Comparison of ENCODE assay signal across 12 mouse cellular contexts in the genomic region with DNA sequence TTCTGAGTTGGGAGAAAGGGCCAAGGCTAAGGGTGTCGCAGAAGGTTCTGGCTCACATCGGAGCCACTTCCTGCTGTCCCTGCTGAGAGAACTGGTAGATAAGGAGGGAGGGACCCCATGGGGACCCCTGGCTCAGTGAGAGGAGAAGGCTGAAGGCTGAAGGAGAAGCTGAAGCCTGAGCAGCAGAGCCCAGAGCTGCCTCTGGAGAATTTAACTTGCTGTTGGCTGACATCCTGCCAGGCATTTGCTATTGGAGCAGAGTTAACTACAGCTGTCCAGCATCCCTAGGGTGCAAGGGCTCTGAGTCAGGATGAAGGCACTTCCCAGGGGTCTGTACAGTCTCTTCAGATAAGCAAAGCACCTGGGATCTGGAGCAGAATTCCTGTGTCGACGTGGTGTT.
DNase-seq lines count a peak whose midpoint lies in the region; ATAC-seq and TF ChIP-seq lines count a peak whose summit lies in the region.
"Had no signal": no experiment of that assay in that cellular context is flagged by ENCODE, and none has a peak within 500 bp of the region (broad histone marks: within the 10 kb centered on the region; RNA-seq: fewer than 3 reads in every experiment).

No protein-coding gene starts in this region.

- H3K27ac ChIP-seq in kidney, adult 2 months (ENCODE audit: insufficient read depth, low read depth, low read length), result peak overlapping the region; percentile 27; the same call in 1 of the 2 replicates
- H3K27ac ChIP-seq in kidney, embryonic 14.5 days (ENCODE audit: low read depth, low read length), result no peak overlapping the region
- peak overlapping the region; percentile 54; the same call in 1 of the 2 replicates for H3K27ac ChIP-seq in limb, embryonic 15.5 days
- H3K27ac ChIP-seq: hindbrain, embryonic 14.5 days; midbrain, embryonic 12.5 days had no signal

- H3K4me1 ChIP-seq in kidney, adult 2 months (ENCODE audit: control insufficient read depth, insufficient read depth, low read length), result no peaks in the 10 kb centered on the region
- H3K4me1 ChIP-seq in kidney, embryonic 14.5 days (ENCODE audit: control insufficient read depth, insufficient read depth, low read length), result no peaks in the 10 kb centered on the region
- H3K4me1 ChIP-seq in limb, embryonic 15.5 days, result peaks cover 13% of the 10 kb centered on the region
- H3K4me1 ChIP-seq: midbrain, embryonic 12.5 days had no signal

- H3K4me3 ChIP-seq in kidney, adult 2 months (ENCODE audit: insufficient read depth, low read depth, low read length), result no peak overlapping the region
- no peak overlapping the region for H3K4me3 ChIP-seq in kidney, embryonic 14.5 days (ENCODE audit: low read length)
- no peak overlapping the region for H3K4me3 ChIP-seq in limb, embryonic 15.5 days
- H3K4me3 ChIP-seq: midbrain, embryonic 12.5 days had no signal

- ATAC-seq in kidney, embryonic 14.5 days (ENCODE audit: low FRiP score, low TSS enrichment), result no peak
- no peak for ATAC-seq in limb, embryonic 15.5 days (ENCODE audit: insufficient number of reproducible peaks, low FRiP score, low TSS enrichment, low read depth)

- H3K4me2 ChIP-seq in kidney, embryonic 14.5 days (replicated peaks; ENCODE audit: low read depth, low read length), result no peak overlapping the region
- H3K4me2 ChIP-seq in limb, embryonic 15.5 days, result no peak overlapping the region
- H3K4me2 ChIP-seq: hindbrain, embryonic 14.5 days; midbrain, embryonic 12.5 days had no signal

- H3K36me3 ChIP-seq in kidney, adult 2 months (ENCODE audit: control insufficient read depth, insufficient read depth, low read length), result no peaks in the 10 kb centered on the region
- no peaks in the 10 kb centered on the region for H3K36me3 ChIP-seq in kidney, embryonic 14.5 days (ENCODE audit: control insufficient read depth, insufficient read depth, low read length)
- no peaks in the 10 kb centered on the region for H3K36me3 ChIP-seq in limb, embryonic 15.5 days
- H3K36me3 ChIP-seq: midbrain, embryonic 12.5 days had no signal

- intact Hi-C loops in gastrocnemius, postnatal 14 days (cut with DNase I; ENCODE audit: low total_unique reads), result no loop called here
- intact Hi-C loops in heart, postnatal 14 days (cut with DNase I), result no loop called here

- no peaks in the 10 kb centered on the region for H3K27me3 ChIP-seq in kidney, adult 2 months (replicated peaks; ENCODE audit: control insufficient read depth, insufficient read depth, low read length)
- H3K27me3 ChIP-seq in kidney, embryonic 14.5 days (ENCODE audit: control insufficient read depth, insufficient read depth, low read length), result no peaks in the 10 kb centered on the region
- no peaks in the 10 kb centered on the region for H3K27me3 ChIP-seq in limb, embryonic 15.5 days
- H3K27me3 ChIP-seq: midbrain, embryonic 12.5 days had no signal

- no peak for TF ChIP-seq CTCF in kidney, adult 2 months (conservative IDR thresholded peaks at IDR 0.05; ENCODE audit: insufficient read depth, insufficient read length, low read depth, low read length)

- WGBS in kidney, adult 2 months, result 76% methylated on average over 4 of the region's 4 CpGs
- WGBS in kidney, embryonic 14.5 days, result 65% methylated on average over 4 of the region's 4 CpGs
- 77% methylated on average over 4 of the region's 4 CpGs for WGBS in limb, embryonic 15.5 days

- H3K9ac ChIP-seq in kidney, embryonic 14.5 days (ENCODE audit: low read depth, low read length), result no peak overlapping the region
- no peak overlapping the region for H3K9ac ChIP-seq in limb, embryonic 15.5 days
- H3K9ac ChIP-seq: hindbrain, embryonic 14.5 days; midbrain, embryonic 12.5 days had no signal

- DNase-seq in kidney, adult 2 months, result peak; percentile 32
- DNase-seq in gastrocnemius, postnatal 14 days, result peak; percentile 68
- peak; percentile 65 to 77 for DNase-seq in heart, postnatal 14 days
- no peak for DNase-seq in thymus, postnatal 36 days
- no peak for DNase-seq in left cerebral cortex, adult 8-10 months (ENCODE audit: low spot score in 2 of 2)
- no peak for DNase-seq in frontal cortex, adult 2 months (ENCODE audit: extremely low spot score in 1 of 2, low spot score in 1 of 2)
- DNase-seq: cerebellum, adult 11-12 months; thymus, adult 2 months had no signal

- no peaks in the 10 kb centered on the region for H3K9me3 ChIP-seq in kidney, embryonic 14.5 days (ENCODE audit: control insufficient read depth, low read length)
- H3K9me3 ChIP-seq in limb, embryonic 15.5 days, result no peaks in the 10 kb centered on the region
- H3K9me3 ChIP-seq: midbrain, embryonic 12.5 days had no signal

- no peak for TF ChIP-seq POLR2A in kidney, adult 2 months (IDR thresholded peaks at IDR 0.05; ENCODE audit: low read depth, low read length)

Comparison
In these comparisons a context has a peak if more than half of its experiments do, and no peak if none do; other contexts are left out.
1. DNase-seq: peak in kidney, adult 2 months (single experiment), gastrocnemius, postnatal 14 days (single experiment) and heart, postnatal 14 days (2 of 2); none in thymus, postnatal 36 days (0 of 2), left cerebral cortex, adult 8-10 months (0 of 2) and frontal cortex, adult 2 months (0 of 2).